ENCODE assay signal across 9 mouse cellular contexts in genomic region chr15:89428136-89428790, GRCm38 (mm10). TPM values are rescaled to one million over a fixed set of nuclear protein-coding genes. Genes with fewer than 3 reads are reported as not detected.
DNase-seq lines count a peak whose midpoint lies in the region; ATAC-seq and TF ChIP-seq lines count a peak whose summit lies in the region.
"Had no signal": no experiment of that assay in that cellular context is flagged by ENCODE, and none has a peak within 500 bp of the region (broad histone marks: within the 10 kb centered on the region; RNA-seq: fewer than 3 reads in every experiment).

No protein-coding gene starts in this region.

- peak overlapping the region; percentile 95 for H3K4me3 ChIP-seq in testis, adult 2 months (ENCODE audit: control insufficient read depth, low read depth, low read length)
- peak overlapping the region; percentile 76 to 84 for H3K4me3 ChIP-seq in liver, embryonic 14.5 days (ENCODE audit: insufficient read depth in 1 of 2, low read depth in 2 of 2, low read length in 2 of 2)

- peak overlapping the region; percentile 97 for H3K4me2 ChIP-seq in liver, embryonic 14.5 days (ENCODE audit: low read depth)

- H3K9ac ChIP-seq in liver, embryonic 14.5 days (replicated peaks), result peak overlapping the region; percentile 96

- no peaks in the 10 kb centered on the region; the same call in 1 of the 2 replicates for H3K36me3 ChIP-seq in testis, adult 2 months (ENCODE audit: control insufficient read depth, insufficient read depth, low read length)
- H3K36me3 ChIP-seq in liver, embryonic 14.5 days (replicated peaks; ENCODE audit: control insufficient read depth, insufficient read depth, low read depth), result no peaks in the 10 kb centered on the region; the same call in 1 of the 2 replicates

- DNase-seq in cerebellum, adult 11-12 months, result peak; percentile 42
- no peak for DNase-seq in cerebellum, postnatal 4 days (ENCODE audit: low spot score in 2 of 2)
- no peak for DNase-seq in testis, postnatal 14 days (ENCODE audit: low spot score)
- DNase-seq in liver, embryonic 14.5 days (ENCODE audit: low read depth in 3 of 3, low spot score in 3 of 3), result no peak
- no peak for DNase-seq in frontal cortex, postnatal 36 days (ENCODE audit: low spot score in 2 of 2)
- DNase-seq in left cerebral cortex, postnatal 36 days (ENCODE audit: low spot score in 2 of 2), result no peak

- H3K9me3 ChIP-seq in liver, embryonic 14.5 days (ENCODE audit: control insufficient read depth, low read length), result no peaks in the 10 kb centered on the region

- H3K27me3 ChIP-seq in testis, adult 2 months (ENCODE audit: control insufficient read depth, insufficient read depth, low read length), result no peaks in the 10 kb centered on the region
- H3K27me3 ChIP-seq in liver, embryonic 14.5 days (ENCODE audit: control insufficient read depth, insufficient read depth, low read length), result no peaks in the 10 kb centered on the region

- no peak for ATAC-seq in liver, embryonic 14.5 days (ENCODE audit: insufficient read depth)
- no peak for ATAC-seq in megakaryocyte progenitor cell, adult 5-6 weeks (replicated peaks; ENCODE audit: poor library complexity)

- intact Hi-C loops in left cerebral cortex, postnatal 36 days (cut with DNase I), result loop anchor here (5.0 kb wide), 1 partner anchor 56 kb away; the partner anchor contains the start of gene Sco2

- H3K27ac ChIP-seq in testis, adult 2 months (ENCODE audit: control insufficient read depth, insufficient read depth, low read depth, low read length), result peak overlapping the region; percentile 46; the same call in 1 of the 2 replicates
- no peak overlapping the region for H3K27ac ChIP-seq in liver, embryonic 14.5 days

- WGBS in liver, embryonic 14.5 days (ENCODE audit: insufficient replicate concordance), result 87% methylated on average over 19 of the region's 19 CpGs

- TF ChIP-seq EP300 in liver, embryonic 14.5 days (IDR thresholded peaks at IDR 0.05; ENCODE audit: low read depth), result no peak

- no peak for TF ChIP-seq POLR2A in testis, adult 2 months (IDR thresholded peaks at IDR 0.05; ENCODE audit: control insufficient read depth, low read depth, low read length)

- H3K4me1 ChIP-seq in testis, adult 2 months (ENCODE audit: control insufficient read depth, insufficient read depth, low read length), result peaks cover 21% of the 10 kb centered on the region
- H3K4me1 ChIP-seq in liver, embryonic 14.5 days (replicated peaks; ENCODE audit: control insufficient read depth in 2 of 2, insufficient read depth in 2 of 2, low read length in 1 of 2), result peaks cover 3 to 13% of the 10 kb centered on the region in 2 experiments; a peak in 3 of 4 replicates

- no peak for TF ChIP-seq CTCF in testis, adult 2 months (IDR thresholded peaks at IDR 0.05; ENCODE audit: control insufficient read depth, insufficient read depth, insufficient replicate concordance, low read depth, low read length)
- TF ChIP-seq CTCF in liver, embryonic 14.5 days (IDR thresholded peaks at IDR 0.05; ENCODE audit: low read depth), result no peak

RNA-seq across cellular contexts. Expression of gene C730034F03Rik, which starts 1.1 kb away (rescaled TPM):
- 6.4 and 7.6 TPM in 2 replicates for polyA plus RNA-seq in testis, adult 2 months (2012; rRNA removed)
- polyA plus RNA-seq in liver, embryonic 14.5 days (2012; rRNA removed), result 0.57 and 0.89 TPM in 2 replicates
- polyA plus RNA-seq in liver, embryonic 14.5 days (2014; fragmentation: Nextera tagmentation; extraction: Ambion mirVana), result 0.56 and 0.69 TPM in 2 replicates
- total RNA-seq in megakaryocyte progenitor cell, adult 5-6 weeks (2015), result 0.98 and 3.6 TPM in 2 replicates
- total RNA-seq in megakaryocyte progenitor cell, adult 5-6 weeks (2017), result 3.7 and 5.5 TPM in 2 replicates
- total RNA-seq in left cerebral cortex, postnatal 36 days (2021), result 1 to 10 TPM; 1.7 to 4.1 TPM

RNA-seq across cellular contexts. Expression of gene Gm44502, which starts 1.2 kb away (rescaled TPM):
- 1.2 and 1.9 TPM in 2 replicates for polyA plus RNA-seq in testis, adult 2 months (2012; rRNA removed)
- polyA plus RNA-seq in liver, embryonic 14.5 days (2012; rRNA removed), result 0.19 and 0.58 TPM in 2 replicates
- 0.14 and 0.34 TPM in 2 replicates for polyA plus RNA-seq in liver, embryonic 14.5 days (2014; fragmentation: Nextera tagmentation; extraction: Ambion mirVana)
- 1.1 TPM in 1 of 2 replicates, not detected in the other for total RNA-seq in megakaryocyte progenitor cell, adult 5-6 weeks (2015)
- total RNA-seq in megakaryocyte progenitor cell, adult 5-6 weeks (2017), result 0.04 and 0.68 TPM in 2 replicates
- total RNA-seq in left cerebral cortex, postnatal 36 days (2021), result under 1 TPM in 1 of 2 experiments, not detected in 1; 0.72 TPM
- total RNA-seq: megakaryocyte-erythroid progenitor cell, adult 5-6 weeks had no signal

RNA-seq across cellular contexts. Expression of gene Chkb, which starts 1.4 kb away (rescaled TPM):
- 50.7 and 52.8 TPM in 2 replicates for polyA plus RNA-seq in testis, adult 2 months (2012; rRNA removed)
- polyA plus RNA-seq in liver, embryonic 14.5 days (2012; rRNA removed), result 13.7 and 19.3 TPM in 2 replicates
- 18.3 and 20.5 TPM in 2 replicates for polyA plus RNA-seq in liver, embryonic 14.5 days (2014; fragmentation: Nextera tagmentation; extraction: Ambion mirVana)
- 36.0 and 45.7 TPM in 2 replicates for total RNA-seq in megakaryocyte progenitor cell, adult 5-6 weeks (2015)
- total RNA-seq in megakaryocyte progenitor cell, adult 5-6 weeks (2017), result 16.4 and 24.5 TPM in 2 replicates
- 10 to 100 TPM; 41.0 to 41.2 TPM for total RNA-seq in left cerebral cortex, postnatal 36 days (2021)

RNA-seq across cellular contexts. Expression of gene Cpt1b, which starts 2.6 kb away (rescaled TPM):
- 374 and 414 TPM in 2 replicates for polyA plus RNA-seq in testis, adult 2 months (2012; rRNA removed)
- polyA plus RNA-seq in liver, embryonic 14.5 days (2012; rRNA removed), result 1.5 and 1.9 TPM in 2 replicates
- polyA plus RNA-seq in liver, embryonic 14.5 days (2014; fragmentation: Nextera tagmentation; extraction: Ambion mirVana), result 2.1 and 2.2 TPM in 2 replicates
- 1.5 and 1.9 TPM in 2 replicates for total RNA-seq in megakaryocyte progenitor cell, adult 5-6 weeks (2015)
- total RNA-seq in megakaryocyte progenitor cell, adult 5-6 weeks (2017), result 2.3 and 2.5 TPM in 2 replicates
- total RNA-seq in left cerebral cortex, postnatal 36 days (2021), result 1 to 10 TPM in 1 of 2 experiments, not detected in 1; 3.6 TPM

RNA-seq across cellular contexts. Expression of gene Syce3, which starts 18.0 kb away (rescaled TPM):
- 218 and 247 TPM in 2 replicates for polyA plus RNA-seq in testis, adult 2 months (2012; rRNA removed)
- not detected in 2 replicates for polyA plus RNA-seq in liver, embryonic 14.5 days (2012; rRNA removed)
- polyA plus RNA-seq in liver, embryonic 14.5 days (2014; fragmentation: Nextera tagmentation; extraction: Ambion mirVana), result not detected in 2 replicates
- total RNA-seq in megakaryocyte progenitor cell, adult 5-6 weeks (2015), result not detected in 2 replicates
- not detected in 2 replicates for total RNA-seq in megakaryocyte progenitor cell, adult 5-6 weeks (2017)
- not detected for total RNA-seq in left cerebral cortex, postnatal 36 days (2021)
- total RNA-seq: megakaryocyte-erythroid progenitor cell, adult 5-6 weeks had no signal
